Mouse (Mus musculus) MEL (cell line): ENCODE data around the gene Lsm2. TPM values are rescaled to one million over a fixed set of nuclear protein-coding genes. Genes with fewer than 3 reads are reported as not detected.

ENCODE experiments used
- DNase-seq: peaks from one replicate; pipeline ENCODE4 v3.0.0; 2011; ENCODE audit warnings: low read depth, low spot score
- H3K27ac ChIP-seq: 2 replicates; pipeline ENCODE4 v1.5.1; 2012; ENCODE audit warnings: low read depth, mild to moderate bottlenecking, control low read depth, low read length, moderate library complexity; ENCODE audit not compliant: control insufficient read depth
- H3K27me3 ChIP-seq, 2 experiments: fragments of 150-350 bp in 1 of 2; sonication (generic) in 1 of 2; 2 replicates each; pipeline ENCODE4 v1.6.1; 2012; ENCODE audit warnings: low read length in 2 of 2, mild to moderate bottlenecking in 2 of 2, improper control_type of control experiment in 1 of 2, moderate library complexity in 1 of 2; ENCODE audit not compliant: insufficient read depth in 2 of 2, control insufficient read depth in 1 of 2
- H3K36me3 ChIP-seq, 2 experiments: 2 replicates each; pipeline ENCODE4 v1.6.1; 2012 to 2014; ENCODE audit warnings: low read length in 2 of 2, improper control_type of control experiment in 1 of 2, inconsistent platforms in 1 of 2, mild to moderate bottlenecking in 1 of 2; ENCODE audit not compliant: insufficient read depth in 2 of 2, control insufficient read depth in 1 of 2
- H3K4me1 ChIP-seq, 2 experiments: fragments of 150-350 bp in 1 of 2; sonication (generic) in 1 of 2; 2 replicates each; pipeline ENCODE4 v1.6.1; 2012; ENCODE audit warnings: low read length in 2 of 2, improper control_type of control experiment in 1 of 2, mild to moderate bottlenecking in 1 of 2; ENCODE audit not compliant: insufficient read depth in 2 of 2, control insufficient read depth in 1 of 2
- H3K4me3 ChIP-seq, 2 experiments: fragments of 150-350 bp in 1 of 2; sonication (generic) in 1 of 2; 2 replicates each; pipeline ENCODE4 v1.5.1; 2012; ENCODE audit warnings: low read depth in 2 of 2, low read length in 2 of 2, mild to moderate bottlenecking in 2 of 2, moderate library complexity in 2 of 2, control low read depth in 1 of 2, improper control_type of control experiment in 1 of 2; ENCODE audit not compliant: control insufficient read depth in 1 of 2, insufficient read depth in 1 of 2
- H3K79me2 ChIP-seq: 2 replicates; pipeline ENCODE4 v1.6.1; 2012; ENCODE audit warnings: mild to moderate bottlenecking, low read length, moderate library complexity; ENCODE audit not compliant: control insufficient read depth, poor library complexity, insufficient read depth
- H3K9ac ChIP-seq: 2 replicates; pipeline ENCODE4 v1.6.1; 2012; ENCODE audit warnings: low read depth, mild to moderate bottlenecking, control low read depth, low read length, moderate library complexity; ENCODE audit not compliant: control insufficient read depth, poor library complexity, severe bottlenecking
- H3K9me3 ChIP-seq: fragments of 150-350 bp; sonication (generic); replicated peaks from 2 replicates; pipeline ENCODE4 v1.6.1; 2012; ENCODE audit warnings: mild to moderate bottlenecking, low read length, improper control_type of control experiment, moderate library complexity; ENCODE audit not compliant: insufficient read depth
- BHLHE40 ChIP-seq: IDR thresholded peaks from 2 replicates; pipeline ENCODE4 v1.6.1; 2012; ENCODE audit warnings: low read depth, mild to moderate bottlenecking, inconsistent platforms, low read length, improper control_type of control experiment, borderline replicate concordance
- E2F4 ChIP-seq: IDR thresholded peaks from 2 replicates; pipeline ENCODE4 v1.6.1; 2011; ENCODE audit warnings: low read depth, low read length, improper control_type of control experiment, borderline replicate concordance
- ETS1 ChIP-seq: IDR thresholded peaks from 2 replicates; pipeline ENCODE4 v1.6.1; 2012; ENCODE audit warnings: low read depth, mild to moderate bottlenecking, inconsistent platforms, low read length, improper control_type of control experiment, moderate library complexity
- HCFC1 ChIP-seq: IDR thresholded peaks from 2 replicates; pipeline ENCODE4 v1.6.1; 2012; ENCODE audit warnings: low read depth, mild to moderate bottlenecking, inconsistent platforms, low read length, improper control_type of control experiment, moderate library complexity
- JUND ChIP-seq: IDR thresholded peaks from 2 replicates; pipeline ENCODE4 v1.6.1; 2011; ENCODE audit warnings: low read depth, mild to moderate bottlenecking, improper control_type of control experiment, low read length
- MAX ChIP-seq: IDR thresholded peaks from 2 replicates; pipeline ENCODE4 v1.6.1; 2011; ENCODE audit warnings: low read length, improper control_type of control experiment
- MAZ ChIP-seq: IDR thresholded peaks from 2 replicates; pipeline ENCODE4 v1.6.1; 2012; ENCODE audit warnings: low read depth, mild to moderate bottlenecking, inconsistent platforms, low read length, improper control_type of control experiment
- MEF2A ChIP-seq: IDR thresholded peaks from 2 replicates; pipeline ENCODE4 v1.6.1; 2014; ENCODE audit warnings: low read depth, mild to moderate bottlenecking, inconsistent platforms, low read length, improper control_type of control experiment; ENCODE audit not compliant: poor library complexity, insufficient replicate concordance, severe bottlenecking; ENCODE audit errors: extremely low read depth
- MXI1 ChIP-seq: IDR thresholded peaks from 2 replicates; pipeline ENCODE4 v1.6.1; 2011; ENCODE audit warnings: mild to moderate bottlenecking, low read depth, low read length, improper control_type of control experiment
- MYB ChIP-seq: IDR thresholded peaks from 2 replicates; pipeline ENCODE4 v1.6.1; 2011; ENCODE audit warnings: mild to moderate bottlenecking, low read depth, low read length, improper control_type of control experiment
- MYC ChIP-seq: IDR thresholded peaks from 2 replicates; pipeline ENCODE4 v1.6.1; 2011; ENCODE audit warnings: low read depth, mild to moderate bottlenecking, low read length, improper control_type of control experiment, moderate library complexity
- NRF1 ChIP-seq: IDR thresholded peaks from 2 replicates; pipeline ENCODE4 v1.6.1; 2014; ENCODE audit warnings: low read depth, mild to moderate bottlenecking, inconsistent platforms, low read length, improper control_type of control experiment, moderate library complexity; ENCODE audit not compliant: poor library complexity, insufficient read depth, severe bottlenecking
- POLR2A ChIP-seq, 2 experiments: IDR thresholded peaks; 2 replicates each; pipeline ENCODE4 v1.6.1; 2011 to 2012; ENCODE audit warnings: low read length in 2 of 2, mild to moderate bottlenecking in 2 of 2, control low read depth in 1 of 2, improper control_type of control experiment in 1 of 2, low read depth in 1 of 2, moderate library complexity in 1 of 2; ENCODE audit not compliant: control insufficient read depth in 1 of 2, insufficient read depth in 1 of 2, poor library complexity in 1 of 2
- POLR2AphosphoS2 ChIP-seq: IDR thresholded peaks from 2 replicates; pipeline ENCODE4 v1.6.1; 2011; ENCODE audit warnings: low read length, improper control_type of control experiment
- SIN3A ChIP-seq: IDR thresholded peaks from 2 replicates; pipeline ENCODE4 v1.6.1; 2012; ENCODE audit warnings: low read length, improper control_type of control experiment, inconsistent platforms
- SMC3 ChIP-seq: IDR thresholded peaks from 2 replicates; pipeline ENCODE4 v1.6.1; 2011; ENCODE audit warnings: low read depth, low read length, improper control_type of control experiment
- ZKSCAN1 ChIP-seq: IDR thresholded peaks from 2 replicates; pipeline ENCODE4 v1.6.1; 2012; ENCODE audit warnings: low read depth, mild to moderate bottlenecking, inconsistent platforms, low read length, improper control_type of control experiment, moderate library complexity
- ZMIZ1 ChIP-seq: IDR thresholded peaks from 2 replicates; pipeline ENCODE4 v1.6.1; 2012; ENCODE audit warnings: low read depth, mild to moderate bottlenecking, inconsistent platforms, low read length, improper control_type of control experiment, moderate library complexity
- ZNF384 ChIP-seq: IDR thresholded peaks from 2 replicates; pipeline ENCODE4 v1.6.1; 2012; ENCODE audit warnings: low read depth, mild to moderate bottlenecking, inconsistent platforms, low read length, improper control_type of control experiment
- polyA plus RNA-seq, 2 experiments: library from polyadenylated mRNA; stranded (reverse) in 1 of 2; unstranded in 1 of 2; fragments of >175 nt in 1 of 2; fragments of >200 nt in 1 of 2; gene quantifications; 2 replicates each; pipeline versions ENCODE4 v1.2.1 to v1.2.4; 2012; ENCODE audit warnings: low replicate concordance in 2 of 2, low read depth in 1 of 2; ENCODE audit not compliant: insufficient read length in 2 of 2, insufficient read depth in 1 of 2, missing spikeins in 1 of 2
- total RNA-seq: library from RNA; depleted of rRNA; stranded (reverse); fragments of 300-350 nt; gene quantifications from 2 replicates; pipeline ENCODE4 v1.2.3, GENCODE M21; 2012

The Lsm2 gene
- total and polyA plus RNA-seq, 3 experiments: 57.9 to 180 TPM; not detected in 1

GRCm38 (mm10) chr17:34953904-34954303 lies 27.8 kb upstream of the Lsm2 start:
- DNase-seq: no peak
- peaks cover 0 to 3% of the 10 kb centered on the region in 2 experiments; a peak in 1 of 4 replicates for H3K4me1 ChIP-seq
- H3K9me3 ChIP-seq: no peaks in the 10 kb centered on the region
- peaks cover 22% of the 10 kb centered on the region for H3K79me2 ChIP-seq
- H3K27me3 ChIP-seq: no peaks in the 10 kb centered on the region
- no peak overlapping the region for H3K27ac ChIP-seq
- peaks cover 0 to 11% of the 10 kb centered on the region in 2 experiments; a peak in 3 of 4 replicates for H3K36me3 ChIP-seq
- no peak overlapping the region for H3K4me3 ChIP-seq
- no peak overlapping the region for H3K9ac ChIP-seq
- no peak for TF ChIP-seq POLR2AphosphoS2
- TF ChIP-seq HCFC1: no peak

GRCm38 (mm10) chr17:34954831-34955230 lies 26.8 kb upstream of the Lsm2 start:
- Histone ChIP-seq H3K27ac (no peak overlapping the region), H3K27me3 (no peaks in the 10 kb centered on the region), H3K36me3 (peaks cover 0 to 9% of the 10 kb centered on the region in 2 experiments; a peak in 3 of 4 replicates), H3K4me3 (no peak overlapping the region), H3K9ac (no peak overlapping the region), H3K79me2 (peaks cover 22% of the 10 kb centered on the region), H3K4me1 (peaks cover 0 to 3% of the 10 kb centered on the region in 2 experiments; a peak in 1 of 4 replicates), H3K9me3 (no peaks in the 10 kb centered on the region)
- TF ChIP-seq NRF1 (no peak), MEF2A (no peak), MYC (no peak), MAX (no peak), BHLHE40 (no peak), MXI1 (no peak), ZMIZ1 (no peak), POLR2A (IDR thresholded peaks at IDR 0.05; ENCODE audit: control insufficient read depth in 1 of 2, insufficient read depth in 1 of 2, low read depth in 1 of 2, low read length in 2 of 2, poor library complexity in 1 of 2) (no peak), JUND (no peak)
- no peak for DNase-seq

DNA sequence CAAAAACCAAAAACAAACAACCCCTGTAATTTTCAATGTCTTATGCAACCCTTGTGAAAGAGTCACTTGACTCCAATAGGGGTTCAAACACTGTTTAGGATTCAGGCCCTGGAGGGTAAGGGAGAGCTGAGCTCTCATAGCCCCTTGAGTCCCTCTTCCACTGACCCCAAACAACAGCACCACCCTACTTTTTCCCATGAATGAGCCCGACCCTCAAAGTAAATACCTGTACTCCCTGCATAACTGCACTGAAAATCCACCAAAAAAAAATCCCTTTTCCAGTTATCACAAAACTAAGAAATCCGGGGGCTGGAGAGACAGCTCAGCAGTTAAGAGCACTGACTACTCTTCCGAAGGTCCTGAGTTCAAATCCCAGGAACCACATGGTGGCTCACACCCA lies 25.8 kb upstream of the Lsm2 start:
- no peaks in the 10 kb centered on the region for H3K9me3 ChIP-seq
- H3K79me2 ChIP-seq: peaks cover 14% of the 10 kb centered on the region
- no peak for TF ChIP-seq SMC3
- no peak for TF ChIP-seq ETS1
- TF ChIP-seq MYB: no peak
- no peak for TF ChIP-seq E2F4
- no peak for TF ChIP-seq NRF1
- no peak for TF ChIP-seq MAZ
- TF ChIP-seq ZNF384: no peak
- no peak for TF ChIP-seq SIN3A
- no peak for TF ChIP-seq ZKSCAN1
- H3K4me1 ChIP-seq: peaks cover 0 to 3% of the 10 kb centered on the region in 2 experiments; a peak in 1 of 4 replicates
- peaks cover 0 to under 1% of the 10 kb centered on the region in 2 experiments; a peak in 1 of 4 replicates for H3K36me3 ChIP-seq
- H3K27ac ChIP-seq: no peak overlapping the region
- H3K4me3 ChIP-seq: no peak overlapping the region
- no peaks in the 10 kb centered on the region for H3K27me3 ChIP-seq
- no peak overlapping the region for H3K9ac ChIP-seq
- no peak for DNase-seq
